Mouse (Mus musculus) lung, postnatal 0 days (tissue): Measurements from ENCODE around the gene Enam. TPM values are rescaled to one million over a fixed set of nuclear protein-coding genes. Genes with fewer than 3 reads are reported as not detected.

Source experiments
- ATAC-seq: fragments of 200-750 bp; cut with Nextera tagmentation; 2 replicates; pipeline ENCODE4 v1.8.0; 2017; ENCODE audit warnings: moderate library complexity
- DNase-seq: peaks from one replicate; pipeline ENCODE4 v3.0.0-alpha.2; 2016; ENCODE audit warnings: low spot score
- H3K27ac ChIP-seq: fragments of 300-500 bp; sonication (generic); 2 replicates; pipeline ENCODE4 v1.5.1; 2014; ENCODE audit warnings: antibody characterized with exemption, mild to moderate bottlenecking, low read length, mixed read lengths
- H3K27me3 ChIP-seq: fragments of 300-500 bp; sonication (generic); replicated peaks from 2 replicates; pipeline ENCODE4 v1.6.1; 2014; ENCODE audit warnings: low read length, mixed read lengths; ENCODE audit not compliant: insufficient read depth
- H3K36me3 ChIP-seq: fragments of 300-500 bp; sonication (generic); 2 replicates; pipeline ENCODE4 v1.6.1; 2014; ENCODE audit warnings: low read length, mixed read lengths; ENCODE audit not compliant: insufficient read depth
- H3K4me1 ChIP-seq: fragments of 300-500 bp; sonication (generic); 2 replicates; pipeline ENCODE4 v1.6.1; 2014; ENCODE audit warnings: antibody characterized with exemption, low read depth, low read length, mixed read lengths; ENCODE audit not compliant: insufficient read depth
- H3K4me2 ChIP-seq: fragments of 300-500 bp; sonication (generic); replicated peaks from 2 replicates; pipeline ENCODE4 v1.6.1; 2014; ENCODE audit warnings: low read depth, mild to moderate bottlenecking, low read length, moderate library complexity, mixed read lengths
- H3K4me3 ChIP-seq: fragments of 300-500 bp; sonication (generic); 2 replicates; pipeline ENCODE4 v1.5.1; 2014; ENCODE audit warnings: low read depth, low read length
- H3K9ac ChIP-seq: fragments of 300-500 bp; sonication (generic); replicated peaks from 2 replicates; pipeline ENCODE4 v1.6.1; 2014; ENCODE audit warnings: low read depth, mild to moderate bottlenecking
- H3K9me3 ChIP-seq: fragments of 300-500 bp; sonication (generic); 2 replicates; pipeline ENCODE4 v1.6.1; 2016; ENCODE audit warnings: low read length, mixed read lengths
- CTCF ChIP-seq: IDR thresholded peaks from 2 replicates; pipeline ENCODE4 v1.5.1; 2016; ENCODE audit warnings: antibody characterized with exemption, mild to moderate bottlenecking
- EP300 ChIP-seq: IDR thresholded peaks from 2 replicates; pipeline ENCODE4 v1.6.1; 2016; ENCODE audit warnings: antibody characterized with exemption, mild to moderate bottlenecking, control low read depth
- WGBS: fragments of 180-500 bp; shearing (Covaris S2); extraction: QIAGEN DNeasy Blood & Tissue Kit; methylation state at CpG from one replicate; pipeline ENCODE4 v1.1.7; 2014; 5-methylcytosine and 5-hydroxymethylcytosine counted together
- polyA plus RNA-seq: library from polyadenylated mRNA; unstranded; fragments of >200 nt; fragmentation: Nextera tagmentation; extraction: Ambion mirVana; gene quantifications from 2 replicates; pipeline ENCODE4 v1.2.1, GENCODE M21; 2015

Enam gene
- polyA plus RNA-seq, 1 experiment from 2014 or later = not detected

DNA sequence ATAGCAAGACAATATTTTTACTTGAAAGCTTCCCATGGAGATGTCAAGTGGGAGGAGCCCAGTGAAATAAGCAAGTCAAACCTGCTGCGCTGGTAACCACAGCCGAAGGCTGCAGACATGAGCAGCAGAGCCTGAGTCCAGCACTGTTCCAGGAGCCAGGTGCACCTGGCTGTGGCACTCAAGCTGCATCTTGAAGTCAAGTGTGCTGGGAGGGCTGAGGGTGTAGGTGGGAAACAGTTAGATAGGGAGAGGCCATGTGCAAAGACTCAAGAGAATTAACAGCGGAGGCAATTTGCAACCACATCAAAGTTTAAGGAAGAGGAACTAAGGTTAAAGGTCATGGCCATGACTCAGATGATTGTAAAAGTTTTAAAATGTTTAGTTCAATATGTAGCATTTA lies 12.0 kb downstream of the Enam start:
- peak; percentile 21 for DNase-seq
- Histone ChIP-seq H3K4me1 (no peaks in the 10 kb centered on the region), H3K27me3 (no peaks in the 10 kb centered on the region), H3K36me3 (no peaks in the 10 kb centered on the region), H3K4me3 (no peak overlapping the region), H3K27ac (no peak overlapping the region), H3K4me2 (no peak overlapping the region), H3K9ac (no peak overlapping the region), H3K9me3 (no peaks in the 10 kb centered on the region)
- ATAC-seq = no peak
- WGBS = 47% methylated on average over 3 of the region's 3 CpGs
- TF ChIP-seq CTCF = no peak
- TF ChIP-seq EP300 = no peak

DNA sequence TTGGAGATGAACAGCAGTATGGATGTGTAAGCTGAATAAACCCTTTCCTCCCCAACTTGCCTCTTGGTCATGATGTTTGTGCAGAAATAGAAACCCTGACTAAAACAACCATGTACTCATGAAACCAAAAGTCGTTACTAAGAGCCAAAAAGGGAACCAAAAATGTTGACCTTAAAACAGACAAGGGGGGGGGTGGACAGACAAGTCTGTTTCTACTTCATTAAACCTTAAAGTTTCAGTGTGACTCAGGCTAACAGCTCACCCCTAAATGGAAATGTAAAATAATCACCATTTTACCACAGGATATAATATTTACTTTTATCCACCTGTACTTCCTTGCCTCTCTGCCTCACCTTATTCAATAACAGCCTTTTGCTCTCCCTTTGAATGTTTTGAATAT lies 20.8 kb downstream of the Enam start:
- Histone ChIP-seq H3K36me3 (no peaks in the 10 kb centered on the region), H3K9ac (no peak overlapping the region), H3K4me2 (no peak overlapping the region), H3K4me3 (no peak overlapping the region), H3K4me1 (no peaks in the 10 kb centered on the region), H3K27ac (no peak overlapping the region), H3K9me3 (no peaks in the 10 kb centered on the region), H3K27me3 (no peaks in the 10 kb centered on the region)
- TF ChIP-seq EP300 (no peak), CTCF (no peak)
- ATAC-seq = no peak
- 33% methylated on average over 1 of the region's 1 CpGs for WGBS
- no peak for DNase-seq

DNA sequence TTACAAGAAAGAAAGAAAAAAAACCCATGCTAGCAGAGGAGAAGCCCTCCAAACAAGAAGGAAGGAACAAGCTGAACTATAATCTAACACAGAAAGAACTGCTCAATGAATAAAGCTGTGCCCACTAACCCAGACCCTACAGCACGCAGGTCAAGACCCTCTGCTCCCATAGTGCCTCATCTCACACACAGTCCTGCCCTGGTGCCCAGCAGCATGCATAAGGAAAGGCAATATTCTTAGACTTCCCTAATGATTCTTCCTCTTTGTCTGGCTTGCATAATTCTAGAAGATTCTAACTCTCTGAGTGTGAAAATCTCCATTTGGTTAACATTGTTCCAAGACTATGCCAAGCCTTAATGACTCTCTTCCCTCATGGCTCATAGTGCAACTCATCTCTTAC lies 21.2 kb downstream of the Enam start:
- H3K27me3 ChIP-seq = no peaks in the 10 kb centered on the region
- no peaks in the 10 kb centered on the region for H3K9me3 ChIP-seq
- 79% methylated on average over 1 of the region's 1 CpGs for WGBS
- ATAC-seq (no peak), DNase-seq (no peak)
- H3K4me3 ChIP-seq = no peak overlapping the region
- H3K27ac ChIP-seq = no peak overlapping the region
- no peaks in the 10 kb centered on the region for H3K36me3 ChIP-seq
- no peak overlapping the region for H3K4me2 ChIP-seq
- no peak overlapping the region for H3K9ac ChIP-seq
- H3K4me1 ChIP-seq = no peaks in the 10 kb centered on the region
- TF ChIP-seq CTCF (no peak), EP300 (no peak)

DNA sequence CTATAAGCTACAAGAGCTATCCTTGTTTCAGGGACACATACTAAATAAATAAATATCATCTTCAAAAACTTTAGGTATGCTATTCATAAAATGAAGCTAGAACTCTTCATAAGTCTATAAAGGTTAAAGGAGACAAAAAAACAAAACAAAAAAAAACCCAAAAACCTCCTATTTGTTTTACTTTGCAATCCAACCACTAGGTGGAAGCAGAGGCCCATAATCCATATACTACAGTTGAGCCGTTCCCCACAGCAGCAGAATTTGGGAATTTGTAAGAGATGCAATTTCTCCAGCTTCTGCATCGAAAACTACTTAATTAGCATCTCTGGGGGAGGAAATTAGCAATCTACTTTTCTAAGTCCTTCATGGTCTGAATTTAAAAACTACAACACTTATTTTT lies 31.5 kb downstream of the Enam start:
- DNase-seq = peak; percentile 66
- Histone ChIP-seq H3K36me3 (no peaks in the 10 kb centered on the region), H3K27ac (no peak overlapping the region), H3K4me3 (no peak overlapping the region), H3K27me3 (no peaks in the 10 kb centered on the region), H3K4me1 (no peaks in the 10 kb centered on the region), H3K4me2 (no peak overlapping the region), H3K9ac (no peak overlapping the region), H3K9me3 (no peaks in the 10 kb centered on the region)
- ATAC-seq = no peak
- WGBS = 5% methylated on average over 2 of the region's 2 CpGs
- no peak for TF ChIP-seq EP300
- TF ChIP-seq CTCF = peak; percentile 77

DNA sequence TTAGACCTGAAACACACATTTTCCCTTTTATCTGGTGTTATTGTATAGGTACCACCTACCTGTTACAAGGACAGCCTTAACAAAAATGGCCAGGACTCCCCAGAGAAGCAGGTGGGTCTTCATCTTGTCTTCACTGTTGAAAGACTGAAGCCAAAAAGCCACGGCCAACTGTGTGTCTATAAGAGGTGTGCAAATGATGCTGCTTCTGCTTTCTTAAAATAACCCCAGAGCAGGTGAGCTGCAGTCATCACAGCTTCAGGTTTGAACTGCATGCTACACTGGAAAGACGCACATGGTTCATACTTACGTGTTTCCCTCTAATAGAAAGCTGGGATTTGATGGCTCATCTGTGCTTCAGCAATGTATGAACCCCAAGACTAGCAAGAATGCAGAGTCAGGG lies 39.9 kb downstream of the Enam start, which contains the start of gene Jchain:
Gene Jchain, minus strand, starts transcription at position 235 of the 400 bp plus-strand sequence.
- Histone ChIP-seq H3K4me2 (no peak within 1 kb of the TSS), H3K9ac (no peak within 1 kb of the TSS), H3K9me3 (no peaks in the 10 kb centered on the region), H3K27me3 (no peaks in the 10 kb centered on the region), H3K27ac (no peak within 1 kb of the TSS), H3K36me3 (no peaks in the 10 kb centered on the region), H3K4me1 (no peaks in the 10 kb centered on the region), H3K4me3 (no peak within 1 kb of the TSS)
- TF ChIP-seq EP300 (no peak), CTCF (no peak)
- ATAC-seq = no peak
- 85% methylated on average over 3 of the region's 3 CpGs for WGBS
- no peak for DNase-seq

DNA sequence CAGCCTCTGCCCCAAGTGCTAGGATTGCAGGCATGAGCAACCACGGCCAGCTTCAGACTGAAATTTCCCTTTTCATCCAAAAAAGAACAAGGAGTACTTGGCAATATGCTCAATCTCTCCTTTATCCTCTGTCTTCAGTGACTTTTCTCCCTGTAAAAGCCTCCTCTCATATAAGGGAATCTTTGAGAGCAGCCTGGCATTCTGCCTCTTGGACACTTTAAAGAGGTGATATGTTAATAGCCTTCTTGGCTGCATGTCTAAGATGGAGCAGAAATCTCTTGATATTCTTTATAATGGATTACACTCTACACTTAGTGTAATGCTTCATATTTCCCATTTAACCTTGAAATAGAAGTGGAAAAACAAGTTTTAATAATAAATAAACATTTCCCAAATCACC lies 43.1 kb downstream of the Enam start:
- WGBS = 44% methylated on average over 1 of the region's 1 CpGs
- H3K27me3 ChIP-seq = no peaks in the 10 kb centered on the region
- H3K9ac ChIP-seq = no peak overlapping the region
- no peaks in the 10 kb centered on the region for H3K4me1 ChIP-seq
- H3K4me2 ChIP-seq = no peak overlapping the region
- H3K4me3 ChIP-seq = no peak overlapping the region
- no peak overlapping the region for H3K27ac ChIP-seq
- no peaks in the 10 kb centered on the region for H3K9me3 ChIP-seq
- no peak for TF ChIP-seq EP300
- TF ChIP-seq CTCF = no peak
- ATAC-seq = no peak
- H3K36me3 ChIP-seq = no peaks in the 10 kb centered on the region
- no peak for DNase-seq

DNA sequence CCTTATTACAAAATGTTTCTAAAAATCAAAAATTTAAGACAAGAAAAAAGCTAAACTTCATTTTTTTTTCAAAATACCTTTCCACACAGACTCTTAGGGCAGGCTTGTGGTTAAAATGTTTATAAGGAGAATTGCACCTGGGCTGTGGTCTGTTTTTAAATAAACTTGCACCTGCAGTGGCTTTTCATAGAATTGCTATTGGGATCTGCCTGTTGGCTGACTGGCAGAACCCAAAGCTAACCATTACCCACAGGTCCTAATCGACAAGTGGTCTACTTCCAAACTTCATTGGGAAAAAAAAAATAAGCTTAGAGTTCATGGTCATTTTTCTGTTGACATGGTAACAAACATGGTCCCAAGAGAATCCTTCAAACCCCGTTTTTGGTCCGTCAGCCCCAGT lies 46.9 kb downstream of the Enam start:
- ATAC-seq = no peak
- no peaks in the 10 kb centered on the region for H3K36me3 ChIP-seq
- no peak for DNase-seq
- no peaks in the 10 kb centered on the region for H3K9me3 ChIP-seq
- no peak for TF ChIP-seq EP300
- TF ChIP-seq CTCF = no peak
- H3K9ac ChIP-seq = no peak overlapping the region
- H3K4me1 ChIP-seq = no peaks in the 10 kb centered on the region
- no peak overlapping the region for H3K27ac ChIP-seq
- H3K4me3 ChIP-seq = no peak overlapping the region
- no peaks in the 10 kb centered on the region for H3K27me3 ChIP-seq
- no peak overlapping the region for H3K4me2 ChIP-seq
- WGBS = 66% methylated on average over 3 of the region's 3 CpGs
